Mouse (Mus musculus) T-helper 1 cell (primary cell): ENCODE data around the gene Sema3b.

Source experiments
- in situ Hi-C: fragments of 300-600 bp; cut with MboI, MseI; formaldehyde crosslinking; loops from one replicate; pipeline ENCODE4 v1.15.1; 2025; ENCODE audit warnings: high pct_unique_total_duplicates

Gene Sema3b

DNA sequence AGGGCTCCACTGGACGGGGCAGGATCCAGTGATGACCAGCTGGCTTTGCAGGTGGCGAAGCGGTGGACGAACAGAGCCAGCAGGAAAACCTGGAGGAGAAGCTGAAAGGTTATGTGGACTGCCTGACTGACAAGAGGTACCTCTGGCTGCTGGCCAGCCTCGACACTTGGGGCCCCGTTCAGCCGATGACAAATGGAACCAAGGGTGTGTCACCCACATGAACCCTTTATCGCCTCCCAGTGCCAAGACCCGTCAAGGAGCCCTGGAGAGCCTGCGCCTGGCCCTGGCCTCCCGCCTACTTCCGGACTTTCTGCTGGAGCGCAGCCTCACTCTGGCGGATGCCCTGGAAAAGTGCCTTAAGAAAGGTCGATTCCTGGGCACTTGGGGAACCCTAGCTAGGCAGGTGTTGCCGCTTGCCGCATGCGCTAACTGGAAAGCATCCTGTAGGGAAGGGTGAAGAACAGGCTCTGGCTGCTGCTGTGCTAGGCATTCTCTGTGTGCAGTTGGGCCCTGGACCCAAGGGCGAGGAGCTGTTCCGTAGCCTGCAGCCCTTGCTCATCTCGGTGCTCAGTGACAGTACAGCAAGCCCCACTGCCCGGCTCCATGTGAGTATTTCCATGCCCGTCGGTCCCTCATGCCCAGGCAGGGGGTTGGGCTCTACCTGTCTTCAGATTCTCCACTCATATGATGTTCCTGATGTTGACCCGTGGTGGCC is 18.8 kb downstream of the Sema3b start:
- in situ Hi-C loops, result no loop called here

DNA sequence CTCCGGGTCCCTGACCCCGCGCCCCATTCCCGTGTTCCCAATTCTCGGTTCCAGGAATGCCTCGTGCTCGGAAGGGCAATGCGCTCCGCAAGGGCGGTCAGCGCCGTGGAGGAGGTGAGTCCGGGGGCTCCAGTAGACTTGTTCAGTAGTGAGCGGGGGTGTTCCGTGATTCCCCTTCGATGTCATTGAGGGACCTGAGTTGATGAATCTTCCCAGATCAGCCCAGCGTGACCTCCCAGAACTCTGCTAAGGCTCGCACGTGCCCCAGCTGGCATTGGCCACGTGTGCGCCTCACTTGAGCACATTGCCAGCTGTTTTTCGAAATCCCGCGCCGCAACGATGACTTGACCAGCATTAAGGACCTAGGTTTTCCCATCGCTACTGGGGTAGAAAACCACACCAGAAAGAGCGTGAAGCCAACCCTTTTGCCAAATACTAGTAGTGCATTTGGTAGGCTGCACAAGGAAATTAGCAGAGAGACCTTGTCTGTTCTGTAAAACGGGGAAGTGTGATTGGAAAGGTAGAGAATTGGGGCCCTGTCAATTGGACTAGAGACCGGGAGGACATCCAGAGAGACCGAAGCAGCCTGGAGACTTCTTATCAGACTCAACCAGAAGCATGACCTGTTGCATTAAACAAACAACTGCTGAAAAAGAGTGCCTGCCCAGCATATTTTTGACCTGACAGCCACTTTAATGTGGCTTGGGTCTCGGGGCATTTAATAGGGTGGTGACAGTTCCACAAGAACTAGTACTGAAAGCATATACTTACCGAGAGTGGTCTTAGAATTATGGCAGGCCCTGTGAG is 21.0 kb downstream of the Sema3b start:
- in situ Hi-C loops, result no loop called here

DNA sequence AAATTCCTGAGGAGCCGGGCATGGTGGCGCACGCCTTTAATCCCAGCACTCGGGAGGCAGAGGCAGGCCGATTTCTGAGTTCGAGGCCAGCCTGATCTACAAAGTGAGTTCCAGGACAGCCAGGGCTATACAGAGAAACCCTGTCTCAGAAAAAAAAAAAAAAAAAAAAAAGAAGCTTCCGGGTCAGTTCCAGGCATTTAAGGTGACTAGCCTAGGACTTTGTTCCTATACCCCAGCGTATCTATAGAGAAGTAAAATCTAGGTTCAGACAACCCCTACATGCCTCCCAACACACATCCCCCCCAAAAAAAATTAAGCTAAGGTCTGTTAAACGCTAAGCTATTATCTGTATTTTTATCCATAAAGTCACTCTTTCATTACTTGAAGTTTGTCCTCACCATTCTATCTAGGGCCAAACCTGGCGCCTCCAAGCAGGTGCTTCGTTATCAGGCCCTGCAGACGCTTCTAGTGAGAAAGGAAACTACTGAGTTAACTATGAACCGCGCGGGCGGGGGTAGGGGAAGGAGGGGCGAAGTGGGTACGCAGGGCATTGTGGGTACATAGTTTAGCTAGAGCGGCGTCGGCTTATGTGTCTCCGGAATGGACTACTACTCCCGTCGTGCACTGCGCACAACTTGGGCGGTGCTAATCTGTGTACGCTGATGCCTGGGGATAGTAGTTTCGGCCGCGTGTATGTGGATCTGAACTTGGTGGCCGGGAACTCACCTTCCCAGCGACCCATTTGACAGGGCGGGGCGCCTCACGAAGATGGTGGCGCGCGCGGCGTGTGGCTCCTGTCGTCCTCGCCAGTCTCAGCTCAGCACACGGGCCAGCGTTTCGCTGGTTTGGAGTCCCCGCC is 21.8 kb downstream of the Sema3b start, which contains the start of gene Ifrd2:
Ifrd2 (plus strand) TSS at position 669 of the 859 bp plus-strand sequence.
- in situ Hi-C loops, result no loop called here

DNA sequence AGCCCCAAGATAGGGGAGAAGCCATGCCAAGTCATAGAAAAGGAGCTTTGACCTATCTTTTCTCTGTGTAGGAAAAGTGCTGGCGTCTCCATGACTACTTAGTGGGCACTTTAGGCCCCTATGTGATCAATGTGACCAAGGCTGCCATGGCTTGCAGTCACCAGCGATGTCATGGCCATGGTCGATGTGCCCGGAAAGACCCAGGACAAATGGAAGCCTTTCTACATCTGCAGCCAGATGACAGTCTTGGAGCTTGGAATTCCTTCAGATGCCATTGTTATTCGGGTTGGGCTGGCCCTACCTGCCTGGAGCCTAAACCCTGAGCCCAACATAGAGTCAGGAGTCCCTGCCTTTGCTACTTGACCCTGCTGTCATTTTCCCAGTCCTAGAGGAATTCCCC is 22.5 kb downstream of the Sema3b start:
- in situ Hi-C loops, result no loop called here

DNA sequence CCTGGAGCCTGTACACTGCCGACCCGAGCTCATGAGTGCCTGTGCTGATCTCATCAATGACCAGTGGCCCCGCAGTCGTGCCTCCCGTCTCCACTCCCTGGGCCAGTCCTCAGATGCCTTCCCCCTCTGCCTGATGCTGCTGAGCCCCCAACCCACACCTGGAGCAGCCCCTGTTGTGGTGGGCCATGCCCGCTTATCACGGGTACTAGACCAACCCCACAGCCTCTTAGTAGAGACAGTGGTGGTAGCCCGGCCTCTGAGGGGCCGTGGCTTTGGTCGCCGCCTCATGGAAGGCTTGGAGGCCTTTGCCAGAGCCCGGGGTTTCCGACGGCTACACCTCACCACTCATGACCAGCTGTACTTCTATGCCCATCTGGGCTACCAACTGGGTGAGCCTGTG is 25.9 kb downstream of the Sema3b start:
- in situ Hi-C loops, result no loop called here

DNA sequence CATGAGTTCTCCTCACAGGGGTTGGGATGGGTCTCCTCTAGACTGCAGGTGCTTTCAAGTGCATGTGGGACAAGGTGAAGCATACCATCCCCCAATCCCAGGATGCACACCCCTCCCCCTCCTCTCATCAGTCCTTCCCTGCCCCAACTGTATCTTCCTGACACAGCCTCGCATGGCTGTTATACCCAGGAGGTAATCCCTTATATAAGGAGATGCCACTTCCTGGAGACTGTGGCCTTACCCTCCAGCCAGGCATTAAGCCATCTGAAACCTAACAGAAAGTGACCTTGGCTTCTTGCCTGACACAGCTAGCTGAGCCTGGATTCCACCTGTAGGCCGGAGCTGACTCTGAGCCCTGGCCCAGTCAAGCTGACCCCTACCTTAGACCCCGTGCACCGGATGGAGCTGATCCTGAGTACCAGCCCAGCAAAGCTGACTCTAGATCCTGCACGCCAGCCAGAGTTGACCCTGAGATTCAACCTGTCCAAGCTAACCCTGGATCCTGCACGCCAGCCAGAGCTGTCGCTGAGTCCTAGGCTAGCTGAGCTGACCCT is 26.4 kb downstream of the Sema3b start:
- in situ Hi-C loops, result no loop called here

DNA sequence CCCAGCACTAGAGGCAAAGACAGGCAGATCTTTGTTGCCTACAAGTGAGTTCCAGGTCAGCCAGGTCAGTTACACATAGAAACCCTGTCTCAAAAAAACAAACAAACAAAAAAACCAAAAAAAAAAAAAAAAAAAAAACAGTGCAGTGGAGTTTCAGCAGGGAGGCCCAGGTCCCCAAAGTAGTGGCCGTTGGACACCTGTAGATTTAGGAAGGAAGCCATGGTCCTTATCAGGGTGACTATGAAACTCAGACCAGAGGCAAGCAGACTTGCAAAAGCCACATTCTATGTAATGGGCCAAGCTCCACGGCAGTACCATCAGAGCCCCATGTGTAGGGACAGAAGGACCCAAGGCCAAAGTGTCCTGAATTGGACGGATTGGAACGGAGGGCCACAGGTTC is 27.4 kb downstream of the Sema3b start:
- in situ Hi-C loops, result no loop called here

DNA sequence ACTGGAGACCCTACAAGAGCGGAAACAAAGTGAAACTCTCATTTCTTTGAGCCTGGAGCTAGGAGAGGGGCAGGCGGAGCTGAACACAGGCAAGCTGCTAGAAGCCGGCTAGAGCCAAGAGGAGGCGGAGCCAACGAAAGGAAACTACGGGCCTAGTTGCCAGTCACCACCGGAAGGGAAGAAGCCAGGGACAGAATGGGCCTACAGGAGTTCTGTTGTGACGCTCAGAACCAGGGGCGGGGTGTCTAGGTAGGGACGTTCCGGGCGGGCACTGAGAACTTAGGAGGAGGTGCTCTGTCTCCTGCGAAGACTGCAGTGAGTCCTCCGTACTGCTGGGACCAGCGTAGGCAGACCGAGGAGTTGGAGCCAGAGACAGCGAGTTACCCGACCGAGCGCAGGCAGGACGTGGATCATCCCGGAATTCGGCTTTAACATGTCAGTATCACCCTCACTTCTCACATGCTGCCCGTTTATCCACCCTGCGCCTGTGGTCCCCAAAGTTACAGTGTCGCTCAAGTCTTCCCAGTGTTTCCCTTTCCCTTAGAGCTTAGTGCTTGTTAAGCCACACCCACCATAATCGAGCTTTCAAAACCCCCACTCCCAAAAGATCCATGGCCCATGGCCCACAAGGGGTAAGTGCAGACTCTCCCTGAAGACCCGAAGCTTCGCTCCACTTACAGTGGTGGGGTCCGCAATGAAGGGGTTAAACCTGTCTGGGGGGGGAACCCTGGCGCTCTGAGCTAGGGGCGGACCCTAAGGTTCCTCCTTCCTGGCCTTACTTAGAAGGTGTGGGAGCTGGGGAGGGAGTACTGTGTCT is 28.3 kb downstream of the Sema3b start, which contains the start of gene Hyal3:
Hyal3 (plus strand) TSS at position 318 of the 817 bp plus-strand sequence.
- in situ Hi-C loops, result no loop called here

DNA sequence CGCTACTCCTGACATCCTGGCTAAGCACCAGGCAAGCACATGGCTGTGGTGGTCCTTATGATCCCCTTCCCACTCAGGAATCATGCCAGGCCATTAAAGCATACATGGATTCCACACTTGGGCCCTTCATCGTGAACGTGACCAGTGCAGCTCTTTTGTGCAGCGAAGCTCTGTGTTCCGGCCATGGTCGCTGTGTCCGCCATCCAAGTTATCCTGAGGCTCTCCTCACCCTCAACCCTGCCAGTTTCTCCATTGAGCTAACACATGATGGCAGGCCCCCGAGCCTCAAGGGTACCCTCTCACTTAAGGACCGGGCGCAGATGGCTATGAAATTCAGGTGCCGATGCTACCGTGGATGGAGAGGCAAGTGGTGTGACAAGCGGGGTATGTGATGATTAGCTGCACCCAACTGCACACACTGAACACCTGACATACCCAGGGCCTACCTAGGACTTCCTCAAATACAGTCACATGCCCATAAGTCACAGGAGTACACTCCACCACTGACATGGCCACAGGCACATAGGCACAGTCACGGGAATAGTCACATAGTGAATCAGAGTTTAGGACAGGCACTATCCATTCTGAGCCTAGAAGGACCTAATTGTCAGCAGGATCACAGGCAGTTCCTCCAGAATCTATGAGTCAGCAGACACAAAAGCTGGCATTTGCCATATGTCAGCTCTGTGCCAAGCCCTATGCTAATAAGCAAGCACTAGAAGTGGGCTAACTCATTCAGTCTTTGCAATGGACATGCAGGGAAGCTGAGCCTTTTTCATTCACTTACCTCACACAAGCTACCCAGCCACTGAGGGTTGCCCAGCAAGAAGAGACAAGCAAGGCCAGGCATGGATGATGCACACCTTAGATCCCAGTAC is 29.8 kb downstream of the Sema3b start:
- in situ Hi-C loops, result no loop called here

DNA sequence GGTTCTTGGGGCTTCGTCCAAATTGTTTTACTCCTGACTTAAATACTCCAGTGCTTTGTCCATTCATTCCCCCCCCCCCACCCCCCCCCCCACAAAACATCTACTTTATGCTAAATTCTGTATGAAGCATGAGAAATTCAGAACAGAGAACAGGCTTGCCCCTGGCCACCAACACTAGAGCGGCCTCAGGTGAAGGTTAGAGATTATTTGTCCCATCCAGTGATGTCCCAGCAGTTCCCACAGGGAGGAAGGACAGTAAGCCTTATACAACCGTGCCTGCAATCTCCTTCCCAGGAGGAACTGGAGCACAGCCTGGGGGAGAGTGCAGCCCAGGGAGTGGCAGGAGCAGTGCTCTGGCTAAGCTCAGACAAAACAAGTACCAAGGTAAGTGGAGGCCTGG is 30.4 kb downstream of the Sema3b start, which contains the start of gene Naa80:
Naa80 (plus strand) TSS at position 301 of the 400 bp plus-strand sequence.
- in situ Hi-C loops, result no loop called here

DNA sequence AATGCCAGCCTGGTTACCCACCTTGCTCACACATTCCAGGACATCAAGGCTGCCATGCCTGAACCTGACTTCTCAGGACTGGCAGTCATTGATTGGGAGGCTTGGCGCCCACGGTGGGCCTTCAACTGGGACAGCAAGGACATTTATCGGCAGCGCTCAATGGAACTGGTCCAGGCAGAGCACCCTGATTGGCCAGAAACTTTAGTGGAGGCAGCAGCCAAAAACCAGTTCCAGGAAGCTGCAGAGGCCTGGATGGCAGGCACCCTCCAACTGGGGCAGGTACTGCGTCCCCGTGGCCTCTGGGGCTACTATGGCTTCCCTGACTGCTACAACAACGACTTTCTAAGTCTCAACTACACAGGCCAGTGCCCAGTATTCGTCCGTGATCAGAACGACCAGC is 31.2 kb downstream of the Sema3b start:
- in situ Hi-C loops, result no loop called here

DNA sequence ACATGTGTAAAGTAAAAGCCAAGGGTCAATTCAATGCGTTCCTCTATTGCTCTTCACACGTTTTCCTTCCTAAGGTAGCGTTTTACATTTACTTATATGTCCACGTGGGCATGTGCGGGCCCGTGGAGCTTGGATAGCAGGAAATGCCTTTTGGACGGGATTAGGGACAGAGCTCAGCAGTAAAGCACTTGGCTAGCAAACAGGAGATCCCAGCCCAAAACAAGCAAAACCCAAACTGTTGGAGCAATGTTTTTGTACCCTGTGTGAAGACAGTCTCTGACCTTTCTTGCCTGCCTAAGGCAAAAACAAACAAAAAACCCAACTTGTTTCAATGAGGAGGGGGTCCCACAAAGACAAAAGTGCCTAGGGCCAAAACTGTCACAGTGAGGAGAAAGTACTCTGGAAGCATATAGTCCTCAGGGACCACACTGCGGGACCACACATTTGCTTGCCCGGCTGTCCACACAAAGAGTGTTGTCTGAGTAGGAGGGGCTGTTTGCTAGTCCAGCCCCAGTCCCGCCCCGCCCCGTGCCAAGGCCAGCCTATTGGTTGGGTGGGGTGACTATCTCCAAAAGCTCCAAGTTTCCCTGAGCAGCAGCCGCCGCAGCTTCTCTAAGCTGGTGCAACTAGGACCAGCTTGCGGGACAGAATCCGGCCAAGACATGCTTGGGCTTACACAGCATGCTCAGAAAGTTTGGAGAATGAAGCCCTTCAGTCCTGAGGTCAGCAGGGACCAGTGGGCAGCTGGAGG is 32.5 kb downstream of the Sema3b start, which contains the start of gene Hyal1:
Hyal1 (plus strand) TSS at position 571 of the 751 bp plus-strand sequence.
- in situ Hi-C loops, result no loop called here

DNA sequence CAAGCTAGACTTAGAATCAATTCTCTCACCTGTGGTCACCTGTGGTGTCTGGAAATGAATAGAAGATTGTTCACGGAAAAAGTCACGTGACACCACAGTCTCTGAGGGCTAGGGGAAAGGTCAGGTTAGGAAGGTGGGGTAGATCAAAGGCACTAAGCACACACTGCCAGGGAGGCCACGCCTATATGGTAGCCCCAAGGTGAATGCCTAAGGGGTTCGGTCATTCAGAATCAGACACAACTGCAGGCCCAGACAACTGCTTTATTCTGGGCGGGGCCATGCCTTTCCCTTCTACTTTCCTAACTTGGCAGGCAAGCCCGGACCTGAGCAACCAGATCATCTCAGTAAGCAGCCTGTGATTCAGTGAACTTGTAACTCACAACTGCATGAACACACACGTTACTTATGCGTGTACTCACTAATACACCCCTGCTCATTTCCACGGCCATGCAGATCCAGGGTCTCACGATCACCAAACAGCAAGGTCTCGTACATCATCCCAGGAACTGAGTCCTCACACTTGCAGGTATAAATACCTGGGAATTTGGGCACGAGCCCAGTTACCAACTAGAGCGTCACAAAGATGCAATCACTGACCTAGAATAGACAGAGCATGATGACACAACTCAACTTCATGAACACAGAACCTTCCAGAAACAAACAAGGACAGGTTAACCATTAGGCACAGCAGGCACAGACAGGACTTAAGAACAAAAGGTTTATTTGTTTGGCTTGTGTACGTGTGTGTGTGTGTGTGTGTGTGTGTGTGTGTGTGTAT is 33.3 kb downstream of the Sema3b start:
- in situ Hi-C loops, result no loop called here

DNA sequence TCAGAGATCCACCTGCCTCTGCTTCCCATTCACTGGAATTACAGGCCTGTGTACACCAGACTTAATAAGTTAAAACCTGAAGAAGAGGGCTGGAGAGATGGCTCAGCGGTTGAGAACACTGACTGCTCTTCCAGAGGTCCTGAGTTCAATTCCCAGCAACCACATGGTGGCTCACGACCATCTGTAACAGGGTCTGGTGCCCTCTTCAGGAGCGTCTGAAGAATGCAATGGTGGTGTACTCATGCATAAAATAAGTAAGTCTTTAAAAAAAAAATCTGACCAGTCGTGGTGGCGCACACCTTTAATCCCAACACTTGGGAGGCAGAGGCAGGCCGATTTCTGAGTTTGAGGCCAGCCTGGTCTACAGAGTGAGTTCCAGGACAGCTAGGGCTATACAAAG is 35.3 kb downstream of the Sema3b start:
- in situ Hi-C loops, result loop anchor here (25.0 kb wide), 1 partner anchor 1386 kb away; the partner anchor contains the start of gene Ppm1m

DNA sequence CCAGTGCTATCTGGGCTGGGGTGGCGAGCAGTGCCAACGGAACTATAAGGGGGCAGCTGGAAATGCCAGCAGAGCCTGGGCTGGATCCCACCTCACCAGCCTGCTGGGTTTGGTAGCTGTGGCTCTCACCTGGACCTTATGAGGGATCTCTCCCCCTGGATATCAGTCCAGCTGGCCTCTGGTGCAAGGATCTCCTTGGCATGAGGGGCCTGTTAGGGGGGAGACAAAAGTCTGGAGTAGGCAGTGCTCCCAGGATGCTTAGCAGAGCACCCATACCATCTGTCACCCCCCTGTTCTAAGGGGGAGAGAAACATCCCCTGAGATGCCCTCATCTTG is 36.7 kb downstream of the Sema3b start:
- in situ Hi-C loops, result loop anchor here (25.0 kb wide), 1 partner anchor 1385 kb away; the partner anchor contains the start of gene Ppm1m

DNA sequence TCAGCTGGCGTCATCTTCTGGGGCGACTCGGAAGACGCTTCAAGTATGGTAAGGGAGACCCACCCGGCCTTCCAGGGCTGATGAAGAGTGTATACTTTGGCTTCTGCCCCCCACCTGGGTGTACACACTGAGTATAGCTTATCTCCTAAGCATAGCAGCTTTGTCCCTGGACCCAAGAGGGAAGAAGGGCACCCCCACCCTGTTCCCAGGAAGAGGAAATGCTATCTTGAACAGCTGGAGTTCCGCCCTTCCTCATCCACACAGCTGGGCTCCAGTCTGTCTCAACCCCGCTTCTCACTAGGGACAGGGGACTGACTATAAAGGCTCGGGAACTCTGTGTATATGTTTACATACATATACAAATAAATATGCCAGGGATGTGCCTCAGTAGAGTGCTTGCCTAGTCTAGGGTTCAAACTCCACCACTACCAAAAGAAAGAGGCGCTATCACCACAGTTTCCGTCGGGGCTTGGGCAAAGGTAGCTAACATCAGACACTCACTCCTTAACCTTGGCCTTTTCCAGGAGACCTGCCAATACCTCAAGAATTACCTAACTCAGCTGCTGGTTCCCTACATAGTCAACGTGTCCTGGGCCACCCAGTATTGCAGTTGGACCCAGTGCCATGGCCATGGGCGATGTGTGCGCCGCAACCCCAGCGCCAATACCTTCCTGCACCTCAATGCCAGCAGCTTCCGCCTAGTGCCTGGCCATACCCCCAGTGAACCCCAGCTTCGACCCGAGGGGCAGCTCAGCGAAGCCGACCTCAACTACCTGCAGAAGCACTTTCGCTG is 37.3 kb downstream of the Sema3b start:
- in situ Hi-C loops, result loop anchor here (25.0 kb wide), 1 partner anchor 1384 kb away; the partner anchor contains the start of gene Ppm1m

DNA sequence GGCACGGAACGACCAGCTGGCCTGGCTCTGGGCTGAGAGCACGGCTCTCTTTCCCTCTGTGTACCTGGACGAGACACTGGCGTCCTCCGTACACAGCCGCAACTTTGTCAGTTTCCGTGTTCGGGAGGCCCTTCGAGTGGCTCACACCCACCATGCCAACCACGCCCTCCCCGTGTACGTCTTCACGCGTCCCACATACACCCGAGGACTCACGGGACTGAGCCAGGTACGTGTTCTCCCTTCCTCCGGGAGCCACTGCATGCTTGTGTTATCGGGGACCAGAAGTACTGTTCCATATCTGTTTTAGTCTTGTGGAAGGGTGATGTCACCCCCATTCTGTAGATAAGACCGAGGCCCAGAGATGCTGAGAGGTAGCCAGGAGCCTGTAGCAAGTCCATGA is 38.2 kb downstream of the Sema3b start:
- in situ Hi-C loops, result loop anchor here (25.0 kb wide), 1 partner anchor 1384 kb away; the partner anchor contains the start of gene Ppm1m
